Mouse (Mus musculus) lung, postnatal 0 days (tissue): ENCODE measurements at regions not wholly inside any gene's neighbourhood (a gene's known extent, or its start where the extent isn't known, plus 50 kb on each side); places are given as distances from the start of the nearest gene placed in this dataset.
A peak's percentile ranks its signal among the peaks of the same experiment; 100 is the strongest.

ENCODE experiments used
- ATAC-seq: fragments of 200-750 bp; cut with Nextera tagmentation; 2 replicates; pipeline ENCODE4 v1.8.0; 2017; ENCODE audit warnings: moderate library complexity
- DNase-seq: peaks from one replicate; pipeline ENCODE4 v3.0.0-alpha.2; 2016; ENCODE audit warnings: low spot score
- H3K27ac ChIP-seq: fragments of 300-500 bp; sonication (generic); 2 replicates; pipeline ENCODE4 v1.5.1; 2014; ENCODE audit warnings: antibody characterized with exemption, mild to moderate bottlenecking, low read length, mixed read lengths
- H3K27me3 ChIP-seq: fragments of 300-500 bp; sonication (generic); replicated peaks from 2 replicates; pipeline ENCODE4 v1.6.1; 2014; ENCODE audit warnings: low read length, mixed read lengths; ENCODE audit not compliant: insufficient read depth
- H3K36me3 ChIP-seq: fragments of 300-500 bp; sonication (generic); 2 replicates; pipeline ENCODE4 v1.6.1; 2014; ENCODE audit warnings: low read length, mixed read lengths; ENCODE audit not compliant: insufficient read depth
- H3K4me1 ChIP-seq: fragments of 300-500 bp; sonication (generic); 2 replicates; pipeline ENCODE4 v1.6.1; 2014; ENCODE audit warnings: antibody characterized with exemption, low read depth, low read length, mixed read lengths; ENCODE audit not compliant: insufficient read depth
- H3K4me2 ChIP-seq: fragments of 300-500 bp; sonication (generic); replicated peaks from 2 replicates; pipeline ENCODE4 v1.6.1; 2014; ENCODE audit warnings: low read depth, mild to moderate bottlenecking, low read length, moderate library complexity, mixed read lengths
- H3K4me3 ChIP-seq: fragments of 300-500 bp; sonication (generic); 2 replicates; pipeline ENCODE4 v1.5.1; 2014; ENCODE audit warnings: low read depth, low read length
- H3K9ac ChIP-seq: fragments of 300-500 bp; sonication (generic); replicated peaks from 2 replicates; pipeline ENCODE4 v1.6.1; 2014; ENCODE audit warnings: low read depth, mild to moderate bottlenecking
- H3K9me3 ChIP-seq: fragments of 300-500 bp; sonication (generic); 2 replicates; pipeline ENCODE4 v1.6.1; 2016; ENCODE audit warnings: low read length, mixed read lengths
- CTCF ChIP-seq: IDR thresholded peaks from 2 replicates; pipeline ENCODE4 v1.5.1; 2016; ENCODE audit warnings: antibody characterized with exemption, mild to moderate bottlenecking
- EP300 ChIP-seq: IDR thresholded peaks from 2 replicates; pipeline ENCODE4 v1.6.1; 2016; ENCODE audit warnings: antibody characterized with exemption, mild to moderate bottlenecking, control low read depth
- WGBS: fragments of 180-500 bp; shearing (Covaris S2); extraction: QIAGEN DNeasy Blood & Tissue Kit; methylation state at CpG from one replicate; pipeline ENCODE4 v1.1.7; 2014; 5-methylcytosine and 5-hydroxymethylcytosine counted together

GRCm38 (mm10) chr6:67178531-67178930 is 59.4 kb upstream of the Serbp1 start:
- Histone ChIP-seq H3K4me1 (no peaks in the 10 kb centered on the region), H3K27me3 (no peaks in the 10 kb centered on the region), H3K27ac (no peak overlapping the region), H3K9ac (no peak overlapping the region), H3K36me3 (no peaks in the 10 kb centered on the region), H3K4me2 (no peak overlapping the region), H3K4me3 (no peak overlapping the region), H3K9me3 (no peaks in the 10 kb centered on the region)
- 76% methylated on average over 4 of the region's 4 CpGs for WGBS
- TF ChIP-seq EP300 = no peak
- TF ChIP-seq CTCF = no peak
- no peak for ATAC-seq
- DNase-seq = no peak

- H3K36me3 ChIP-seq = no peaks in the 10 kb centered on the region
- no peak overlapping the region for H3K27ac ChIP-seq
- H3K27me3 ChIP-seq = no peaks in the 10 kb centered on the region
- no peak overlapping the region for H3K4me3 ChIP-seq
- H3K4me2 ChIP-seq = no peak overlapping the region
- no peak for ATAC-seq
- 4% methylated on average over 1 of the region's 1 CpGs for WGBS
- DNase-seq = no peak
- no peak for TF ChIP-seq EP300
- no peak overlapping the region for H3K9ac ChIP-seq
- no peaks in the 10 kb centered on the region for H3K9me3 ChIP-seq
- H3K4me1 ChIP-seq = no peaks in the 10 kb centered on the region
Observed at GRCm38 (mm10) chr6:67178101-67178500, 59.9 kb upstream of the Serbp1 start.

GRCm38 (mm10) chr6:67170674-67170946 is 67.4 kb upstream of the Serbp1 start:
- Histone ChIP-seq H3K4me2 (peak overlapping the region; percentile 36; the same call in 1 of the 2 replicates), H3K36me3 (no peaks in the 10 kb centered on the region), H3K4me1 (0 out of 2 replicates have a peak, but pooled peaks cover 4% of the 10 kb centered on the region), H3K9ac (no peak overlapping the region), H3K27ac (peak overlapping the region; percentile 47; the same call in 1 of the 2 replicates), H3K27me3 (no peaks in the 10 kb centered on the region), H3K4me3 (peak overlapping the region; percentile 23), H3K9me3 (no peaks in the 10 kb centered on the region)
- 72% methylated on average over 5 of the region's 5 CpGs for WGBS
- TF ChIP-seq EP300 (no peak), CTCF (no peak)
- ATAC-seq (no peak), DNase-seq (no peak)

GRCm38 (mm10) chr6:67169873-67170673 is 67.9 kb upstream of the Serbp1 start:
- Histone ChIP-seq H3K9me3 (no peaks in the 10 kb centered on the region), H3K36me3 (no peaks in the 10 kb centered on the region), H3K4me2 (peak overlapping the region; percentile 36; the same call in 1 of the 2 replicates), H3K27ac (peak overlapping the region; percentile 47; the same call in 1 of the 2 replicates), H3K9ac (no peak overlapping the region), H3K4me1 (0 out of 2 replicates have a peak, but pooled peaks cover 4% of the 10 kb centered on the region), H3K4me3 (peak overlapping the region; percentile 23), H3K27me3 (no peaks in the 10 kb centered on the region)
- TF ChIP-seq CTCF (peak; percentile 90), EP300 (no peak)
- DNase-seq (peak; percentile 92), ATAC-seq (peak; percentile 92)
- 35% methylated on average over 13 of the region's 13 CpGs for WGBS

- Histone ChIP-seq H3K4me2 (peak overlapping the region; percentile 51), H3K27ac (no peak overlapping the region), H3K9me3 (no peaks in the 10 kb centered on the region), H3K4me1 (0 out of 2 replicates have a peak, but pooled peaks cover 4% of the 10 kb centered on the region), H3K9ac (peak overlapping the region; percentile 27; the same call in 1 of the 2 replicates), H3K4me3 (peak overlapping the region; percentile 33), H3K27me3 (no peaks in the 10 kb centered on the region), H3K36me3 (no peaks in the 10 kb centered on the region)
- ATAC-seq (no peak), DNase-seq (no peak)
- no peak for TF ChIP-seq CTCF
- no peak for TF ChIP-seq EP300
- WGBS = 25% methylated on average over 2 of the region's 2 CpGs
Observed at GRCm38 (mm10) chr6:67168803-67169202, 69.2 kb upstream of the Serbp1 start.

- peak; percentile 76 for DNase-seq
Observed at GRCm38 (mm10) chr6:67168031-67168777, 69.8 kb upstream of the Serbp1 start.

More at GRCm38 (mm10) chr6:67168031-67168777, 69.8 kb upstream of the Serbp1 start:
- TF ChIP-seq EP300 = no peak
- TF ChIP-seq CTCF = no peak
- no peaks in the 10 kb centered on the region for H3K9me3 ChIP-seq
- peak overlapping the region; percentile 51 for H3K4me2 ChIP-seq
- no peaks in the 10 kb centered on the region for H3K27me3 ChIP-seq
- peak; percentile 61; the same call in 1 of the 2 replicates for ATAC-seq
- peak overlapping the region; percentile 27; the same call in 1 of the 2 replicates for H3K9ac ChIP-seq
- no peak overlapping the region for H3K27ac ChIP-seq
- WGBS = 12% methylated on average over 11 of the region's 11 CpGs
- peak overlapping the region; percentile 33 for H3K4me3 ChIP-seq
- 0 out of 2 replicates have a peak, but pooled peaks cover 4% of the 10 kb centered on the region for H3K4me1 ChIP-seq
- no peaks in the 10 kb centered on the region for H3K36me3 ChIP-seq
